Mouse (Mus musculus): Measurements from ENCODE around the gene Gna14. TPM values are rescaled to one million over a fixed set of nuclear protein-coding genes. Genes with fewer than 3 reads are reported as not detected.

Gna14 gene
- total RNA-seq, 2 experiments from 2014 or later = 0.42 to 0.43 TPM

GRCm38 (mm10) chr19:16448796-16449195, 13.2 kb downstream of the Gna14 start:
- DNase-seq = no peak
- intact Hi-C loops (cut with DNase I) = no loop called here

GRCm38 (mm10) chr19:16450824-16451223, 15.3 kb downstream of the Gna14 start:
- intact Hi-C loops (cut with DNase I) = no loop called here
- no peak for DNase-seq

- no peak for DNase-seq
- intact Hi-C loops (cut with DNase I) = no loop called here
Measured at GRCm38 (mm10) chr19:16456181-16456580, 20.6 kb downstream of the Gna14 start.

GRCm38 (mm10) chr19:16457127-16457526, 21.6 kb downstream of the Gna14 start:
- intact Hi-C loops (cut with DNase I) = no loop called here
- DNase-seq = no peak

GRCm38 (mm10) chr19:16459317-16459716, 23.8 kb downstream of the Gna14 start:
- DNase-seq = no peak
- intact Hi-C loops (cut with DNase I) = no loop called here

GRCm38 (mm10) chr19:16460292-16460691, 24.7 kb downstream of the Gna14 start:
- no peak for DNase-seq
- intact Hi-C loops (cut with DNase I) = no loop called here

- intact Hi-C loops (cut with DNase I) = no loop called here
- DNase-seq = no peak
Measured at GRCm38 (mm10) chr19:16460831-16461230, 25.3 kb downstream of the Gna14 start.

GRCm38 (mm10) chr19:16462461-16462860, 26.9 kb downstream of the Gna14 start:
- intact Hi-C loops (cut with DNase I) = no loop called here
- no peak for DNase-seq

- DNase-seq = peak; percentile 21 to 22
- intact Hi-C loops (cut with DNase I) = no loop called here
Measured at GRCm38 (mm10) chr19:16464730-16465129, 29.2 kb downstream of the Gna14 start.

- intact Hi-C loops (cut with DNase I) = no loop called here
- DNase-seq = no peak
Measured at GRCm38 (mm10) chr19:16468756-16469374, 33.3 kb downstream of the Gna14 start.

- intact Hi-C loops (cut with DNase I) = no loop called here
- DNase-seq = no peak
Measured at GRCm38 (mm10) chr19:16472655-16473054, 37.1 kb downstream of the Gna14 start.

GRCm38 (mm10) chr19:16477314-16477946, 41.9 kb downstream of the Gna14 start:
- no peak for DNase-seq

GRCm38 (mm10) chr19:16478186-16478607, 42.6 kb downstream of the Gna14 start:
- intact Hi-C loops (cut with DNase I) = no loop called here
- DNase-seq = no peak

More at GRCm38 (mm10) chr19:16477314-16477946, 41.9 kb downstream of the Gna14 start:
- intact Hi-C loops (cut with DNase I) = no loop called here

GRCm38 (mm10) chr19:16482047-16482446, 46.5 kb downstream of the Gna14 start:
- DNase-seq = no peak
- intact Hi-C loops (cut with DNase I) = no loop called here

GRCm38 (mm10) chr19:16484237-16484636, 48.7 kb downstream of the Gna14 start:
- no peak for DNase-seq
- intact Hi-C loops (cut with DNase I) = no loop called here

- intact Hi-C loops (cut with DNase I) = no loop called here
- DNase-seq = no peak
Measured at GRCm38 (mm10) chr19:16484671-16485070, 49.1 kb downstream of the Gna14 start.

GRCm38 (mm10) chr19:16490756-16491155, 55.2 kb downstream of the Gna14 start:
- intact Hi-C loops (cut with DNase I) = no loop called here
- no peak for DNase-seq

GRCm38 (mm10) chr19:16491497-16491896, 55.9 kb downstream of the Gna14 start:
- DNase-seq = no peak
- intact Hi-C loops (cut with DNase I) = no loop called here

- intact Hi-C loops (cut with DNase I) = no loop called here
- DNase-seq = no peak
Measured at GRCm38 (mm10) chr19:16492453-16492852, 56.9 kb downstream of the Gna14 start.

GRCm38 (mm10) chr19:16494816-16495516, 59.4 kb downstream of the Gna14 start:
- DNase-seq = no peak
- intact Hi-C loops (cut with DNase I) = no loop called here

- intact Hi-C loops (cut with DNase I) = no loop called here
- DNase-seq = no peak
Measured at GRCm38 (mm10) chr19:16496016-16496415, 60.5 kb downstream of the Gna14 start.

- no peak for DNase-seq
- intact Hi-C loops (cut with DNase I) = no loop called here
Measured at GRCm38 (mm10) chr19:16502054-16502453, 66.5 kb downstream of the Gna14 start.
